Mouse (Mus musculus) ES-Bruce4 (cell line): ENCODE data around the gene Thpo.

Source experiments
- CTCF ChIP-seq: IDR thresholded peaks from one replicate; pipeline ENCODE4 v1.8.1; 2011; ENCODE audit warnings: low read depth, low read length
- EP300 ChIP-seq: IDR thresholded peaks from 2 replicates; pipeline ENCODE4 v1.6.1; 2011; ENCODE audit warnings: low read depth, low read length; ENCODE audit not compliant: insufficient read depth
- POLR2A ChIP-seq: IDR thresholded peaks from one replicate; pipeline ENCODE4 v1.8.1; 2011; ENCODE audit warnings: low read length; ENCODE audit not compliant: insufficient read depth

DNA sequence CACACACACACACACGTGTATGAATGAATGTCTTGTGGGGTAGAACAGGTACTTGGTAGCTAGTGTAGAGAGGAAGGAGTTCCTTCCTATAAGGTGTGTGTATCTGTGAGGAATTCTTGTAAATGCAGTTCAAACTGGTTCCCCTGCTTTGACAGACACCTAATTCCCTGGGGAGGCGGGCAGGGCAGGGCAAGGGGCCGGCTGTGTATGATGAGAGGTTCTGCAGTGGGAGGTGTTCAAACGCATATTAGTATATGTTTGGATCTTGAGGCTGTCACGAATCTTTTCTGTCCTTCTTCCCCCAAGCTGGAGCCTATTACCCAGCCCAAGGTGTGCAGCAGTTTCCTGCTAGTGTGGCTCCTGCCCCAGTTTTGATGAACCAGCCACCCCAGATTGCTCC, 56.9 kb downstream of the Thpo start:
- no peak for TF ChIP-seq EP300
- no peak for TF ChIP-seq CTCF
- TF ChIP-seq POLR2A, result no peak
